Mouse (Mus musculus) frontal cortex, adult (tissue): ENCODE data around the gene Ankrd60.

Experiments used
- ATAC-seq: cut with Nextera tagmentation; 2 replicates; pipeline ENCODE4 v1.9.2; 2017; ENCODE audit warnings: mild to moderate bottlenecking, moderate library complexity, mixed read lengths; ENCODE audit not compliant: low TSS enrichment

Gene Ankrd60

GRCm38 (mm10) chr2:173577669-173578557 is at the start of gene Ankrd60:
TSS of gene Ankrd60 (minus strand) at chr2:173578365.
- no peak; the same call in 1 of the 2 replicates for ATAC-seq

GRCm38 (mm10) chr2:173625786-173626185 is 47.6 kb upstream of the Ankrd60 start:
- ATAC-seq = no peak

GRCm38 (mm10) chr2:173624667-173625066 is 46.5 kb upstream of the Ankrd60 start:
- no peak for ATAC-seq

- ATAC-seq = no peak
Observed at GRCm38 (mm10) chr2:173622173-173622601, 44.0 kb upstream of the Ankrd60 start.

GRCm38 (mm10) chr2:173620645-173621044 is 42.5 kb upstream of the Ankrd60 start:
- no peak for ATAC-seq

DNA sequence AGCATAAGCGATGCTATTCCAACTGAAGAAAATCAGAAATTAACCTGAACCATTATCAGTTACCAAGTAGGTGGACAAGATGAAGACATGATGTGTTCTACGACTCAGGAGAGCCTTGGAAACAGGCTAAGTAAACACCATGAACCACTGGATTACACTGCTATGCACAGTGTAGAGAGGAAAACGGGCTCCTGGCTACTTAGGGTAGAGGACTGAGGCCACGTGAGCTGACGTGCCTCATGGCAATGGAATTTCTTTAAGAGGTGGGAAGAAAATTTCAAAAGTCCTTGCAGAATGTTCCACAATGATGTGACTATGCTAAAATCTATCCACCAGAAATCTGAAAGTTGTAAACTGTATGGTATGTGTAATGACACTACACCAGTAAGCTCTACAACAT is 41.0 kb upstream of the Ankrd60 start:
- no peak for ATAC-seq

DNA sequence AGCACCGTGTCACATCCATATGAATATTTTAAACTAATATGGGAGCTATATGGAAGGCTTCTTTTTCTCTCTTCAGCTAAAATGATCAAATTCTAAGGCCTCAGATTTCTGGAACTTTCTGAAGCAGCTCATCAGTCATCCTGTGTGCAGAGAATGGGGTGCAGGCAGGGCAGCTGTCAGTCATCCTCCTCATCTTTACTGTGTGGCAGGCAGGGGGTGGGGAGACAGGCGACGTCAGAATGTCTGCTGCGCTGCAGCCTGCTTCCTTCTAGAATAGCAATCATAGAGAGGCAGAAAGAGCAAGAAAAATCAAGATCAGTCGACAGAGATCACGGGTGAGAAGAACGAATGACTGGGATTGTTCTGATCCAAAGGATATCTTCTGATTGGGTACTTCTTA is 38.0 kb upstream of the Ankrd60 start:
- ATAC-seq = no peak

DNA sequence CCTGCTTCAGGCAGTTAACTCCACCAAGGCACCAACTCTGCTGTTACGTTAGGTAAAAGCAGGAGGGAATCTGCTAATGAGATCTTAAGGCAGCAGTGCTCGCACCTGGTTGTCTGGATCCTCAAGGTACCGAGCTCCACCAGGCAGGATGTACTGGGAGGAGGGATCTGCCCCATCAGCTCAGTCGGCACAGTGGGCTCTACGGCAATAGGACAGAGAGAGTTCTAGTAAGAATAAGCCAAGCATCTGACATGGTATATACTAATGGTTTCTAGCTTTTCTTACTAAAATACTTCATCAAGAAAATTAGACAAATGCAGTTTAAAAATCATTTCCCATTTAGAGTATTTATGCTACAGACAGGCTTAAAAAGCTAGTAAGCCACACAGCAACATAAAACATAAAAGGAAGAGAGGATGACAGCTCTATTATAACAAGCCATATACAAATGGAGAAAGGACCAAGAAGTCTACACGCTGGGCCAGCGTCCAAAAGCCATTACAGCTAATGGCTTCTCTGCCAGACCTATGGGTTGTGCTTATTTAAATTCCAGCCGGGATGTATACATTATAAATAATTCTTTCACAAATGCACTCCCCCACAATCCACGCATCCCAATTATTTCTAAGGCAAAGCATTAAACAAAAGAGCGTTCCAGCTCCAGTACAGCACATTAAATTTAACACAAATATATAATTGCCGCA is 37.4 kb upstream of the Ankrd60 start:
- ATAC-seq = no peak

GRCm38 (mm10) chr2:173608020-173608958 is 30.1 kb upstream of the Ankrd60 start:
- ATAC-seq = no peak

GRCm38 (mm10) chr2:173606415-173606804 is 28.2 kb upstream of the Ankrd60 start:
- no peak for ATAC-seq

- no peak for ATAC-seq
Observed at GRCm38 (mm10) chr2:173605713-173606414, 27.7 kb upstream of the Ankrd60 start.

DNA sequence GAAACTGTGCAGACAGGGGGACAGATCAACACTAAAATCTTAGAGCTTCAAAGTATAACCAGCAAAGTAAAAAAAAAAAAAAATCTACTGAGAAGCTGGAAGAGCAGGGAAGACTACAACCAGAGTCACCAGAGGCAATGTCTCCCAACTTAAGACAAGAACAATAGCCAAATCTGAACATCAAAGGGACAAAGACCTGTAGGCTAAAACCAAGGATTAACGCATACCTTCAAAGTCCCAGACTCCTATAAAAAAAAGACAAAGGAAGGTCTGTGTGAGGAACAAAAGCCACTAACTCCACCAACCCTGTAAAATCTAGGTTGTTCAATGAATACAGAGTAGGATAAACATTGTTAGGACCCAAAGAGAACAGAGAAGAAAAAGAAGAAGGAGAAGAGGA is 23.7 kb upstream of the Ankrd60 start:
- ATAC-seq = no peak

DNA sequence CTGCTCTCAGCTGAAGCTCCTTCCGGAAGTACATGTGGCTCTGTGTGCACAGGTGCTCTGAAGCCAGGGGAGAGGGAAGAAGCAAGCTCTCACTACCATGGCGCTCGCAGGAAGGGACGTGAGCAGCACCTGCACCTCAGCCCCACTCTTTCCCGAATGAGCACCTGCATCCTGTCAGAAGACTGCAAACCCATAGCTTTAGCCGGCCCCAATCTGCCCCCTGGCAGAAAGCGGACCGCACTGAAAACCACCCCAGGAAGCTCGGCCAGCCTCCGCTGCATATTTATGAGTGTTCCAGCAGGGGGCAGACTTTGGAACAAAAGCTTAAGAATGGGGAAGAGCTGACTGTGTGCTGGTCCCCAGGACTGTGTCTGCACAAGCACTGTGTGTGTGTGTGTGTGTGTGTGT is 17.2 kb upstream of the Ankrd60 start:
- ATAC-seq = no peak

GRCm38 (mm10) chr2:173594313-173595063 is 16.3 kb upstream of the Ankrd60 start:
- no peak for ATAC-seq

GRCm38 (mm10) chr2:173593841-173594240 is 15.7 kb upstream of the Ankrd60 start:
- no peak for ATAC-seq

GRCm38 (mm10) chr2:173592781-173593180 is 14.6 kb upstream of the Ankrd60 start:
- ATAC-seq = no peak

GRCm38 (mm10) chr2:173587411-173587810 is 9.2 kb upstream of the Ankrd60 start:
- ATAC-seq = no peak

- peak; percentile 55 for ATAC-seq
Observed at GRCm38 (mm10) chr2:173586118-173586968, 8.2 kb upstream of the Ankrd60 start.

DNA sequence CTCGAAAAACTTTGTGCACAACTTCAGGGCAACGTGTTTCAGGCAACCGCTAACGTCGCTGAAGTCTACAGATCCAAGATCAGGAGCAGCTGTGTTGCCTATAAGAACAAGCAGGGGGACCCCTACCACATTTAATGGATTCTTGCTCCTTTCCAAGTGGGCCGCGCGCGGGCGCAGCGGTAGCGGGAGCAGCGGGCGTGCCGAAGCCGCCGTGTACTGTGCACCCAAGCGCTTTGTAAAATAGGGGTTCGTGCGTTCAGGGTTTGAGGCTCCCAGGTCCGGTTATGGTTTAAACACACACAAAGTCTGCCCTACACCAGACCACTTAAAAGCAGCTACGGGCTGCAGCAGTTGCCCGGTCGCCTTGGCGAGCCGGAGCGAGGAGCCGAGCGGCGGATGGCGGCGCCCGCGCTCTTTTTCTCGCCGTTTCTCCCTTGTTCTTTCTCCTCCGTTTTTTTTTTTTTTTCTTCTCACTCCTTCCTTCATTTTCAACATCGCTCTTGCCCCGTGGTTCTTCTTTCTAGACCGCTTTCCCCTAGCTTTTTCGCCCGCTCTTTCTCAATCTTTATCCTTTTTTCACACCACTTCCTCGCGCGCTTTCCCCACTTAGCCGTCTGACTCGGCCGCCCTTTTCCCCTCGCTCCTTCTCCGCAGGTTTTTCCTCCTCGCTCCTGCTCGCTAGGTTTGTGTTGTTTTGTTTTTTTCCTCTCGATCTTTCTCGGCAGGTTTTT is 7.4 kb upstream of the Ankrd60 start:
- no peak for ATAC-seq
